Mouse (Mus musculus): ENCODE results near the gene Arrdc2.

- no peak for TF ChIP-seq POLR2A (IDR thresholded peaks at IDR 0.05; ENCODE audit: low read depth, low read length)
- TF ChIP-seq CTCF (conservative IDR thresholded peaks at IDR 0.05; ENCODE audit: insufficient read depth, insufficient read length, low read depth, low read length) = no peak
Observed at GRCm38 (mm10) chr8:70801830-70802229, 37.7 kb downstream of the Arrdc2 start.
